Mouse (Mus musculus) heart, embryonic 14.5 days (tissue): ENCODE measurements at regions not wholly inside any gene's neighbourhood (a gene's known extent, or its start where the extent isn't known, plus 50 kb on each side); places are given as distances from the start of the nearest gene placed in this dataset.

Experiments used
- ATAC-seq: fragments of 200-750 bp; cut with Nextera tagmentation; 2 replicates; pipeline ENCODE4 v1.8.0; 2017; ENCODE audit warnings: low read depth, moderate TSS enrichment; ENCODE audit not compliant: insufficient number of reproducible peaks, insufficient read depth, low FRiP score
- H3K27ac ChIP-seq, 2 experiments: fragments of 200-500 bp in 1 of 2; fragments of 300-500 bp in 1 of 2; sonication (generic) in 1 of 2; replicated peaks in 1 of 2; 2 replicates each; pipeline ENCODE4 v1.5.1; 2012 to 2014; ENCODE audit warnings: low read depth in 2 of 2, low read length in 2 of 2, control low read depth in 1 of 2, mild to moderate bottlenecking in 1 of 2, mixed read lengths in 1 of 2; ENCODE audit not compliant: control insufficient read depth in 1 of 2, insufficient read depth in 1 of 2
- H3K27me3 ChIP-seq: fragments of 300-500 bp; sonication (generic); 2 replicates; pipeline ENCODE4 v1.6.1; 2014; ENCODE audit warnings: mild to moderate bottlenecking, low read length, control low read depth; ENCODE audit not compliant: control insufficient read depth, insufficient read depth
- H3K36me3 ChIP-seq: fragments of 300-500 bp; sonication (generic); 2 replicates; pipeline ENCODE4 v1.6.1; 2014; ENCODE audit warnings: mild to moderate bottlenecking, control low read depth, low read length, mixed read lengths; ENCODE audit not compliant: control insufficient read depth, insufficient read depth
- H3K4me1 ChIP-seq, 2 experiments: fragments of 200-500 bp in 1 of 2; fragments of 300-500 bp in 1 of 2; sonication (generic) in 1 of 2; 2 replicates each; pipeline ENCODE4 v1.6.1; 2012 to 2014; ENCODE audit warnings: low read length in 2 of 2, control low read depth in 1 of 2, mixed read lengths in 1 of 2; ENCODE audit not compliant: control insufficient read depth in 2 of 2, insufficient read depth in 2 of 2
- H3K4me2 ChIP-seq: fragments of 300-500 bp; sonication (generic); 2 replicates; pipeline ENCODE4 v1.6.1; 2014; ENCODE audit warnings: mild to moderate bottlenecking, low read length
- H3K4me3 ChIP-seq, 2 experiments: fragments of 200-500 bp in 1 of 2; fragments of 300-500 bp in 1 of 2; sonication (generic) in 1 of 2; 2 replicates each; pipeline ENCODE4 v1.5.1; 2012 to 2014; ENCODE audit warnings: low read length in 2 of 2, mild to moderate bottlenecking in 2 of 2, control low read depth in 1 of 2, low read depth in 1 of 2, moderate library complexity in 1 of 2; ENCODE audit not compliant: control insufficient read depth in 1 of 2, insufficient read depth in 1 of 2
- H3K9ac ChIP-seq: fragments of 300-500 bp; sonication (generic); 2 replicates; pipeline ENCODE4 v1.6.1; 2014; ENCODE audit warnings: mild to moderate bottlenecking, low read length
- H3K9me3 ChIP-seq: fragments of 300-500 bp; sonication (generic); 2 replicates; pipeline ENCODE4 v1.6.1; 2016; ENCODE audit warnings: low read length, control low read depth; ENCODE audit not compliant: control insufficient read depth
- WGBS: fragments of 180-500 bp; shearing (Covaris S2); extraction: QIAGEN DNeasy Blood & Tissue Kit; methylation state at CpG from one replicate; pipeline ENCODE4 v1.1.7; 2014; 5-methylcytosine and 5-hydroxymethylcytosine counted together

DNA sequence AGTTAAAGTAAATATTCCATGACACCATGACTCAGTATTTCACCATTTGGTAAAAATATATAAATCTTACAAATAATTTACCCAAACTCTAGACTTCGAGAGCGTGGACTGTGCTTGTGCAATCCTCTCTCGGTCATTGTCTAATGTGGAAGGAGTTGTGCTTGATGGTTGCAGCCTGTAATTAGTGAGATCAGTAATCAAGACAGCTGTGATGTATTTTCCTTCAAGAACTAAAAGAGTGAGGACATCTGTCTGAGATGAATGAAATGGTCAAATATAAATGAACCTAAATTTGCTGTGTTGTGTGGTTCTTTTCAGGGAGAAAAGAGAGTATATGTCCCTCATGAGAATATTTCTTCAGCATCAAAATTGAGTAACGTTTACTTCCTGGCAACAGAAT is 338.3 kb upstream of the Tmem161b start:
- ATAC-seq: no peak
- Histone ChIP-seq H3K36me3 (no peaks in the 10 kb centered on the region), H3K9me3 (no peaks in the 10 kb centered on the region), H3K4me1 (no peaks in the 10 kb centered on the region; a peak in 1 of 4 replicates), H3K4me2 (no peak overlapping the region), H3K9ac (no peak overlapping the region), H3K27me3 (no peaks in the 10 kb centered on the region), H3K27ac (no peak overlapping the region), H3K4me3 (no peak overlapping the region)
- 84% methylated on average over 4 of the region's 4 CpGs for WGBS

DNA sequence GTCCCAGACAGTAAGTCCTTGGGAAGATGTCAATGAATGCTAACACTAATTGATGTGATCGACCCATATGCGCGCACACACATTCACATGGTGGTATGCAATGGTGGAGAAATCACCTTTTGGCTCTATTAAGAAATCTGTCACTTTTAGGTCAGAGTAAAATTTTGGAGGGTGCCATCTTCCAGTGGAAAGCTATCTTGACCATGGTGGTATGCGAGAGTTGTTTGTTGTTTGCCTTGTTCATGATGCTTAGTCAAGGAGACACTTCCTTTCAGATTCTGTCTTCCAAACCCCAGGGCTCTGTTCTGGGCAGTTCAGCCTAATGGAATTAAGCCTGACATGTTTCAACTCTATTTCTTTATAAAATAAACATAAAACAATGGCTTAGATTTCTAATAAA is 337.9 kb upstream of the Tmem161b start:
- Histone ChIP-seq H3K9ac (no peak overlapping the region), H3K9me3 (no peaks in the 10 kb centered on the region), H3K27me3 (no peaks in the 10 kb centered on the region), H3K4me1 (no peaks in the 10 kb centered on the region; a peak in 1 of 4 replicates), H3K4me3 (no peak overlapping the region), H3K4me2 (no peak overlapping the region), H3K27ac (no peak overlapping the region), H3K36me3 (no peaks in the 10 kb centered on the region)
- ATAC-seq: no peak
- 92% methylated on average over 4 of the region's 4 CpGs for WGBS

DNA sequence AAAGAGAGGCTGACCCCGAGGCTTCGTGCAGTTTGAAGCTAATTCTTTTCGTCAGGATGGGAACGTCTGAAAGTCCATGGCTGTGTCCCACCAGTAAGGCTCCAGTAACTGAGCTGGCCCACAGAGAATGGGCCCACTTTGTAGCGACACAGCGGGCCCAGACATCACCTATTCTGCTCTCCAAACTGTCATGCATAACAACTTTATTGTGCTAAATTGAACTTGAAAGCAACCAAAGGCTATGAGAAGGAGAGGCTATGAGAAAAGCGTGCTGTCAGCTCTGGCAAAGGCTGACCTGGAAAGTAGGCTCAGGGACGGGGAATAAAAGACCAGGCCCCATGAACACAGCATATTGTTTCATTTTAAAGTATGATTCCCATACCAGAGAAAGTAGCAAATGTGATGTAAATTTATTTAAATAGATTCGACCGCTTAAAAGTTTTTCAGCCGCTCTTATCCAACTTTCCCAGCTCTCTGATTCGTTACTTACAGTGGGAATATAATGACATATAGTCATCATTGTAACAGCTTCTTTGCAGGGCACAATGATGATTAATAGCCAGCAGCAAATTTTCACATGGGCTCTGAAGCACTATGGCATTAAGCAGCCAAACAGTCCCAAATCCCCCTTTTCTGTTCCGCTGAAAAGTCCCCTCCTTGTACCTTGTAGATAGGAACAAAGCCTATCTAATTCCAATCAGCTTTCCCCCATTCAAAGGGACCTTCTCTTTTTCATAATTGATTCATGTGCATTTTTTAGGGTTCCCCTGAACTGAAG is 337.1 kb upstream of the Tmem161b start:
- no peaks in the 10 kb centered on the region; a peak in 1 of 4 replicates for H3K4me1 ChIP-seq
- no peaks in the 10 kb centered on the region for H3K27me3 ChIP-seq
- no peak overlapping the region for H3K4me2 ChIP-seq
- no peak overlapping the region for H3K4me3 ChIP-seq
- no peaks in the 10 kb centered on the region for H3K36me3 ChIP-seq
- H3K27ac ChIP-seq: no peak overlapping the region
- H3K9me3 ChIP-seq: no peaks in the 10 kb centered on the region
- no peak for ATAC-seq
- 72% methylated on average over 13 of the region's 13 CpGs for WGBS
- H3K9ac ChIP-seq: no peak overlapping the region

DNA sequence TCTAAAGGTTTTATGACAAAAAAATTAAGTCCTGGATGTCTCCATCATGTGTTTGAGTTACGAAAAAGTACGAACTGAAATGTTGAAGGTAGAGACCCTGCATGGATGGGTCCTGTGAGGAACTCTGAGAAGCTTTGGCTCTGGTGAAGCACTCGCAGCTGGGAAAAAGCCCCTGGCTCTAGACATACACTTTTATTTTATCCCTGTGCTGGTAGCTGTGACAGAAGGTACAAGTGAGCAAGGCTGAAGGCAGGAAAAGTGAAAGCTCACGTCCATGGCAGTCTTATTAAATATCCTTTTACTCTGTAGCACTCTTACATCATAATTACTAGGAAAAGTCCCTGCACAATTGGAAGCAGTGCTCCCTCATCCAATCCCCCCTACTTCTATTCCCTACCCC is 336.4 kb upstream of the Tmem161b start:
- H3K27me3 ChIP-seq: no peaks in the 10 kb centered on the region
- no peaks in the 10 kb centered on the region for H3K9me3 ChIP-seq
- no peaks in the 10 kb centered on the region for H3K36me3 ChIP-seq
- no peak overlapping the region for H3K4me3 ChIP-seq
- no peak overlapping the region for H3K9ac ChIP-seq
- ATAC-seq: no peak
- no peak overlapping the region for H3K4me2 ChIP-seq
- 71% methylated on average over 4 of the region's 4 CpGs for WGBS
- H3K4me1 ChIP-seq: no peaks in the 10 kb centered on the region
- no peak overlapping the region for H3K27ac ChIP-seq

DNA sequence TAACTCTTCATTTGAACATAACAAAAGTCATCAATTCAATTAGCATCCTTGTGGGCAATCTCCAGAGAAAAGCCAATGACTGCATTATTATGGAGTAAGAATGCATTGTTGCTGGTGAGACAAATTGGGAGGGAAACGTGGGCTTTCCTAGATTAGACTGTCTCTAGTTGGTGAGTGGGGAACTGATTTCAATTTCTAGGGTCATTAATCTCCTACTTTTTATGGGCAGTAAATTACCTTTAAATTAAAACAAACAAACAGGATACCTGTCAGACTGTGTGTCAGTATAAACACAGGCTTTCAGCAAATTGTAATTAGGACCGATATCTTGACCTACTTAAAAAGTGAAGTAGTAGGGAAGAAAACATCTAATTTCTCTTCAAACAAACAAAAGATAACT is 307.4 kb upstream of the Tmem161b start:
- Histone ChIP-seq H3K4me2 (no peak overlapping the region), H3K4me3 (no peak overlapping the region), H3K4me1 (no peaks in the 10 kb centered on the region), H3K36me3 (no peaks in the 10 kb centered on the region), H3K27ac (no peak overlapping the region), H3K27me3 (no peaks in the 10 kb centered on the region), H3K9ac (no peak overlapping the region), H3K9me3 (no peaks in the 10 kb centered on the region)
- 61% methylated on average over 2 of the region's 2 CpGs for WGBS
- no peak for ATAC-seq

DNA sequence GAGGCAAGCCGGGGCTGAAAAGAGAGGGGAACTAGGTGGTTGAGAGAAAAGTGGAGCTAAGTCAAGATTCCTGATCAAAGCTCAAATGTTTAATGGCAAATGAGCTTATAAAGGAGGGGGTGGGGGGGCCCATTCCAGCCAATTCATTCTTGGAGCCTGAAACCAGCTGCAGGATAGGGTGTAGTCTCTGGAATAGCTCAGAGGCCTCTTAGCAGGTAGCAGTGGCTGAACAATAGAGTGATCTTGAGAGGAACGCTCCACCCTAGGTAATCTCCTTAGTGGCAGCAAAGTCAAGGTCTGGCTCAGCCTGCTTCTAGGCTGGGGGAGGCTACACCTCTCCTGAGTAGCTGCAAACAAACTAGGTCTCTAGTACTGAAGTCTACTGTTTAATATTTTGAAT is 289.3 kb upstream of the Tmem161b start:
- Histone ChIP-seq H3K36me3 (no peaks in the 10 kb centered on the region), H3K9ac (no peak overlapping the region), H3K4me3 (no peak overlapping the region), H3K9me3 (no peaks in the 10 kb centered on the region), H3K27me3 (no peaks in the 10 kb centered on the region), H3K4me1 (no peaks in the 10 kb centered on the region), H3K27ac (no peak overlapping the region), H3K4me2 (no peak overlapping the region)
- ATAC-seq: no peak
- WGBS: 76% methylated on average over 2 of the region's 2 CpGs

DNA sequence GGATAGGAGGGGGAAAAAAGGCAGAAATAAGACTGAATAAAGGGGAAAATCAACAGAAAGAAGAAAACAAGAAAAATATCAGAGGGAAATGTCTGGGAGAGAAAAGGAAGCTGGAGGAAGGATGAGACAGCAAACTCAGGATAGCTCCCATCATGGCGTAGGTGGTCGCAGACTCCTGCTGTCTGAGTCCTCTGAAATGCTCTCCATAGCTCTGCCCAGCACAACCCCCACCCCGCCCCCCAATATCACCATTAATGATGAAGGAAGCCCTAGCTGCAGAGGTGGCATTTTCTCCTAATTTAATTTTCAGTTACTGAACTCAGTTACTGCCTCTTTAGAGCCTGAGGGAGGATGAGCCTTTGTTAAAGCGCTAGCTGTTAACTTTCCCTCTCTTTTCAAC is 275.6 kb upstream of the Tmem161b start:
- Histone ChIP-seq H3K36me3 (no peaks in the 10 kb centered on the region), H3K9ac (no peak overlapping the region), H3K4me2 (no peak overlapping the region), H3K9me3 (no peaks in the 10 kb centered on the region), H3K4me3 (no peak overlapping the region), H3K27me3 (no peaks in the 10 kb centered on the region), H3K4me1 (no peaks in the 10 kb centered on the region), H3K27ac (no peak overlapping the region)
- ATAC-seq: no peak
- 74% methylated on average over 4 of the region's 4 CpGs for WGBS

DNA sequence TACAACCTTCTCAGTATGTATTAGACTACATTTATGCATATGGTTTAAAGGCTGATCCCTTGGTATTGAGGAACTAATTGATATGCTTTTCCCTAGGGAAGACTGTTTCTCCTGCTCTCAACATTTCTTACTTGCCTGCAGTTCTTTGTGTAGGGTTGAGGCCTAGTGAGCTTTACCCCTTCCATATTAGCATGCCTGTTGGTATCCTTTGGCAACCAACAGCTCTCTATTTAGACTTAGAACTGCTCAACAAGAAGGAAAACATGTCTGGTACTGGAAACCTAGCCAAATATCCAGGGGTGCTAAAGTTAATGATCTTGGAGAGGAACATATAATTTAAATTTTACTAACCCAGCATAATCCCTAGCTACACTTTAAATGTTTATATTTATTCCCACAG is 270.9 kb upstream of the Tmem161b start:
- Histone ChIP-seq H3K4me1 (no peaks in the 10 kb centered on the region), H3K4me2 (no peak overlapping the region), H3K36me3 (no peaks in the 10 kb centered on the region), H3K27ac (no peak overlapping the region), H3K4me3 (no peak overlapping the region), H3K9me3 (no peaks in the 10 kb centered on the region), H3K9ac (no peak overlapping the region), H3K27me3 (no peaks in the 10 kb centered on the region)
- ATAC-seq: no peak
